Mouse (Mus musculus): ENCODE results near the gene Rbpj. TPM values are rescaled to one million over a fixed set of nuclear protein-coding genes. Genes with fewer than 3 reads are reported as not detected.

Gene Rbpj
- polyA plus RNA-seq, 1 experiment from 2014 or later = 26.5 TPM

- ATAC-seq = no peak
- H3K27me3 ChIP-seq (ENCODE audit: control insufficient read depth, insufficient read depth, low read depth, low read length) = no peaks in the 10 kb centered on the region
- H3K9ac ChIP-seq (ENCODE audit: low read depth, low read length) = no peak overlapping the region
- no peak overlapping the region for H3K4me3 ChIP-seq (ENCODE audit: low read depth, low read length)
- no peaks in the 10 kb centered on the region for H3K36me3 ChIP-seq (ENCODE audit: control insufficient read depth, insufficient read depth, low read length)
- no peak overlapping the region for H3K4me2 ChIP-seq (ENCODE audit: low read length)
- no peaks in the 10 kb centered on the region for H3K9me3 ChIP-seq (replicated peaks; ENCODE audit: control insufficient read depth, low read length, poor library complexity, severe bottlenecking)
- no peak overlapping the region for H3K27ac ChIP-seq (ENCODE audit: low read length)
- H3K4me1 ChIP-seq (ENCODE audit: control insufficient read depth, insufficient read depth, low read length) = no peaks in the 10 kb centered on the region
- 89% methylated on average over 4 of the region's 4 CpGs for WGBS
Observed at GRCm38 (mm10) chr5:53685623-53686022, 219.7 kb downstream of the Rbpj start.

- ATAC-seq = no peak
- 74% methylated on average over 2 of the region's 2 CpGs for WGBS
Observed at GRCm38 (mm10) chr5:53686379-53686778, 220.4 kb downstream of the Rbpj start.

DNA sequence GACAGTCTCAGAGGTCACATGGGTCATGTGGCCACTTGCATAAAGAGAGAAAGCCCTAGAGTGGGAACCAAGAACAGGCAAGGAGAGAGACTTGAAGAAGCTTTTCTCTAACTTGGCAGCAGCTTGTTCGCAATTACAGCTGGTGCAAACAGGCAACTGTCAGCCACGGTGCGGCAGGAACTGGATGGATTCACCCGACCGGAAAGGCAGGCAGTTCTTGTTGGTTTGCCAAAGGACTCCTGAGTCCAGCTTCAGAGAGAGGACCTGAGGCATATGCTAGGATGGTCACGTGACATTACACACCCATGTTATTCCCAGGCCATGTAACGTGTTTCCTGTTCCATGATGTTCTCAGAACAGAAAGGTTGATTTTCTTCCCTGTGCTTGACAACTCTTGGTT, 222.4 kb downstream of the Rbpj start:
- no peak overlapping the region for H3K4me2 ChIP-seq (ENCODE audit: low read length)
- H3K27me3 ChIP-seq (ENCODE audit: control insufficient read depth, insufficient read depth, low read depth, low read length) = no peaks in the 10 kb centered on the region
- no peak overlapping the region for H3K9ac ChIP-seq (ENCODE audit: low read depth, low read length)
- no peaks in the 10 kb centered on the region for H3K4me1 ChIP-seq (ENCODE audit: control insufficient read depth, insufficient read depth, low read length)
- H3K27ac ChIP-seq (ENCODE audit: low read length) = no peak overlapping the region
- no peak for ATAC-seq
- no peaks in the 10 kb centered on the region for H3K36me3 ChIP-seq (ENCODE audit: control insufficient read depth, insufficient read depth, low read length)
- H3K9me3 ChIP-seq (replicated peaks; ENCODE audit: control insufficient read depth, low read length, poor library complexity, severe bottlenecking) = no peaks in the 10 kb centered on the region; the same call in 1 of the 2 replicates
- no peak overlapping the region for H3K4me3 ChIP-seq (ENCODE audit: low read depth, low read length)
- 85% methylated on average over 7 of the region's 7 CpGs for WGBS

More at GRCm38 (mm10) chr5:53686379-53686778, 220.4 kb downstream of the Rbpj start:
- H3K4me3 ChIP-seq (ENCODE audit: low read depth, low read length) = no peak overlapping the region
- no peaks in the 10 kb centered on the region for H3K27me3 ChIP-seq (ENCODE audit: control insufficient read depth, insufficient read depth, low read depth, low read length)
- H3K9me3 ChIP-seq (replicated peaks; ENCODE audit: control insufficient read depth, low read length, poor library complexity, severe bottlenecking) = no peaks in the 10 kb centered on the region
- H3K9ac ChIP-seq (ENCODE audit: low read depth, low read length) = no peak overlapping the region
- no peak overlapping the region for H3K27ac ChIP-seq (ENCODE audit: low read length)
- no peak overlapping the region for H3K4me2 ChIP-seq (ENCODE audit: low read length)
- H3K4me1 ChIP-seq (ENCODE audit: control insufficient read depth, insufficient read depth, low read length) = no peaks in the 10 kb centered on the region
- no peaks in the 10 kb centered on the region for H3K36me3 ChIP-seq (ENCODE audit: control insufficient read depth, insufficient read depth, low read length)

GRCm38 (mm10) chr5:53691577-53691976, 225.6 kb downstream of the Rbpj start:
- no peaks in the 10 kb centered on the region for H3K4me1 ChIP-seq (ENCODE audit: control insufficient read depth, insufficient read depth, low read length)
- 68% methylated on average over 3 of the region's 3 CpGs for WGBS
- no peak overlapping the region for H3K9ac ChIP-seq (ENCODE audit: low read depth, low read length)
- H3K27me3 ChIP-seq (ENCODE audit: control insufficient read depth, insufficient read depth, low read depth, low read length) = no peaks in the 10 kb centered on the region
- H3K4me3 ChIP-seq (ENCODE audit: low read depth, low read length) = no peak overlapping the region
- ATAC-seq = no peak
- no peak overlapping the region for H3K4me2 ChIP-seq (ENCODE audit: low read length)
- no peaks in the 10 kb centered on the region for H3K36me3 ChIP-seq (ENCODE audit: control insufficient read depth, insufficient read depth, low read length)
- H3K27ac ChIP-seq (ENCODE audit: low read length) = no peak overlapping the region
- no peaks in the 10 kb centered on the region; the same call in 1 of the 2 replicates for H3K9me3 ChIP-seq (replicated peaks; ENCODE audit: control insufficient read depth, low read length, poor library complexity, severe bottlenecking)

GRCm38 (mm10) chr5:53692100-53692499, 226.1 kb downstream of the Rbpj start:
- no peak overlapping the region for H3K27ac ChIP-seq (ENCODE audit: low read length)
- H3K4me2 ChIP-seq (ENCODE audit: low read length) = no peak overlapping the region
- H3K9ac ChIP-seq (ENCODE audit: low read depth, low read length) = no peak overlapping the region
- no peaks in the 10 kb centered on the region for H3K36me3 ChIP-seq (ENCODE audit: control insufficient read depth, insufficient read depth, low read length)
- no peak for ATAC-seq
- no peaks in the 10 kb centered on the region for H3K27me3 ChIP-seq (ENCODE audit: control insufficient read depth, insufficient read depth, low read depth, low read length)
- WGBS = 89% methylated on average over 8 of the region's 8 CpGs
- H3K4me3 ChIP-seq (ENCODE audit: low read depth, low read length) = no peak overlapping the region
- no peaks in the 10 kb centered on the region for H3K4me1 ChIP-seq (ENCODE audit: control insufficient read depth, insufficient read depth, low read length)
- no peaks in the 10 kb centered on the region; the same call in 1 of the 2 replicates for H3K9me3 ChIP-seq (replicated peaks; ENCODE audit: control insufficient read depth, low read length, poor library complexity, severe bottlenecking)

DNA sequence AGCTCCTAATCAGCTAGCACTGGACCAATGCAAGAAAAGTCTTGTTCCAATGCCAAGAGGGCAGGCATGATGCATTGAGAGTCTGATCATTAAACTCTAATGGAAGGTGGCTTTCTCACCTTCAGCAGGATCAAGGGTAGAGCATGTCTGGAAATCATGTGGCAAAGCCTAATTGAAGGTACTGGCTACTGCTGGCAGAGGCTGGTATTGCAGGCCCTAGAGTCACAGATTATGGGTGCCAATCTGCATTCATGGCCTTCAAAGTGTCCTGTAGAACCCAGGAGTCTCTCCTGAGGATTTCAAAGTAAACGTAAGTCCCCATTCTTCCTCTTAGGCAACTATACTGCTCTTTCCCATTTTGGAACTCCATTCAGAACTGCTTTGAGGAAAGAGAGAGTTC, 226.7 kb downstream of the Rbpj start:
- H3K4me2 ChIP-seq (ENCODE audit: low read length) = no peak overlapping the region
- WGBS = 97% methylated on average over 1 of the region's 1 CpGs
- no peaks in the 10 kb centered on the region; the same call in 1 of the 2 replicates for H3K9me3 ChIP-seq (replicated peaks; ENCODE audit: control insufficient read depth, low read length, poor library complexity, severe bottlenecking)
- no peak for ATAC-seq
- H3K4me1 ChIP-seq (ENCODE audit: control insufficient read depth, insufficient read depth, low read length) = no peaks in the 10 kb centered on the region
- H3K36me3 ChIP-seq (ENCODE audit: control insufficient read depth, insufficient read depth, low read length) = no peaks in the 10 kb centered on the region
- H3K27me3 ChIP-seq (ENCODE audit: control insufficient read depth, insufficient read depth, low read depth, low read length) = no peaks in the 10 kb centered on the region
- no peak overlapping the region for H3K4me3 ChIP-seq (ENCODE audit: low read depth, low read length)
- no peak overlapping the region for H3K9ac ChIP-seq (ENCODE audit: low read depth, low read length)
- H3K27ac ChIP-seq (ENCODE audit: low read length) = no peak overlapping the region

GRCm38 (mm10) chr5:53696701-53697100, 230.7 kb downstream of the Rbpj start:
- WGBS = 76% methylated on average over 3 of the region's 3 CpGs
- Histone ChIP-seq H3K9me3 (replicated peaks; ENCODE audit: control insufficient read depth, low read length, poor library complexity, severe bottlenecking) (no peaks in the 10 kb centered on the region; the same call in 1 of the 2 replicates), H3K4me3 (ENCODE audit: low read depth, low read length) (no peak overlapping the region), H3K27me3 (ENCODE audit: control insufficient read depth, insufficient read depth, low read depth, low read length) (no peaks in the 10 kb centered on the region), H3K4me2 (ENCODE audit: low read length) (no peak overlapping the region), H3K36me3 (ENCODE audit: control insufficient read depth, insufficient read depth, low read length) (no peaks in the 10 kb centered on the region), H3K27ac (ENCODE audit: low read length) (no peak overlapping the region), H3K4me1 (ENCODE audit: control insufficient read depth, insufficient read depth, low read length) (no peaks in the 10 kb centered on the region), H3K9ac (ENCODE audit: low read depth, low read length) (no peak overlapping the region)
- ATAC-seq = no peak

- WGBS = 78% methylated on average over 9 of the region's 9 CpGs
- no peaks in the 10 kb centered on the region for H3K4me1 ChIP-seq (ENCODE audit: control insufficient read depth, insufficient read depth, low read length)
- no peak for ATAC-seq
- no peaks in the 10 kb centered on the region; the same call in 1 of the 2 replicates for H3K9me3 ChIP-seq (replicated peaks; ENCODE audit: control insufficient read depth, low read length, poor library complexity, severe bottlenecking)
- H3K9ac ChIP-seq (ENCODE audit: low read depth, low read length) = no peak overlapping the region
- no peak overlapping the region for H3K4me2 ChIP-seq (ENCODE audit: low read length)
- no peaks in the 10 kb centered on the region for H3K36me3 ChIP-seq (ENCODE audit: control insufficient read depth, insufficient read depth, low read length)
- H3K27ac ChIP-seq (ENCODE audit: low read length) = no peak overlapping the region
- H3K27me3 ChIP-seq (ENCODE audit: control insufficient read depth, insufficient read depth, low read depth, low read length) = no peaks in the 10 kb centered on the region
- no peak overlapping the region for H3K4me3 ChIP-seq (ENCODE audit: low read depth, low read length)
Observed at GRCm38 (mm10) chr5:53697794-53698193, 231.8 kb downstream of the Rbpj start.

GRCm38 (mm10) chr5:53702686-53703085, 236.7 kb downstream of the Rbpj start:
- H3K9ac ChIP-seq (ENCODE audit: low read depth, low read length) = no peak overlapping the region
- no peak overlapping the region for H3K4me3 ChIP-seq (ENCODE audit: low read depth, low read length)
- peaks cover 14% of the 10 kb centered on the region for H3K4me1 ChIP-seq (ENCODE audit: control insufficient read depth, insufficient read depth, low read length)
- H3K27ac ChIP-seq (ENCODE audit: low read length) = no peak overlapping the region
- H3K36me3 ChIP-seq (ENCODE audit: control insufficient read depth, insufficient read depth, low read length) = no peaks in the 10 kb centered on the region
- no peaks in the 10 kb centered on the region for H3K27me3 ChIP-seq (ENCODE audit: control insufficient read depth, insufficient read depth, low read depth, low read length)
- H3K9me3 ChIP-seq (replicated peaks; ENCODE audit: control insufficient read depth, low read length, poor library complexity, severe bottlenecking) = no peaks in the 10 kb centered on the region
- H3K4me2 ChIP-seq (ENCODE audit: low read length) = no peak overlapping the region
- no peak for ATAC-seq
- WGBS = 92% methylated on average over 14 of the region's 14 CpGs

All from midbrain, embryonic 16.5 days (tissue).